Mouse (Mus musculus): Measurements from ENCODE around the gene Olfr1265.

Olfr1265 gene

GRCm38 (mm10) chr2:90035037-90035436 is at the start of gene Olfr1265:
TSS of gene Olfr1265 (plus strand) at chr2:90035337.
- DNase-seq (ENCODE audit: low read depth, low spot score), result no peak

GRCm38 (mm10) chr2:89990921-89991320 is 44.2 kb upstream of the Olfr1265 start, which contains the start of gene Olfr1261:
TSS of gene Olfr1261 (plus strand) at chr2:89991221.
- DNase-seq (ENCODE audit: low read depth, low spot score), result no peak

GRCm38 (mm10) chr2:89999845-90000244 is 35.3 kb upstream of the Olfr1265 start, which contains the start of gene Olfr1262:
TSS of gene Olfr1262 (plus strand) at chr2:90000145.
- DNase-seq (ENCODE audit: low read depth, low spot score), result no peak

GRCm38 (mm10) chr2:90011831-90012230 is 23.3 kb upstream of the Olfr1265 start, which contains the start of gene Olfr1263:
TSS of gene Olfr1263 (plus strand) at chr2:90012131.
- DNase-seq (ENCODE audit: low read depth, low spot score), result no peak

GRCm38 (mm10) chr2:90025477-90025876 is 9.7 kb upstream of the Olfr1265 start, which contains the start of gene Olfr1264:
TSS of gene Olfr1264 (minus strand) at chr2:90025577.
- no peak for DNase-seq (ENCODE audit: low read depth, low spot score)

- DNase-seq (ENCODE audit: low read depth, low spot score), result no peak
These were observed 28.4 kb downstream of the Olfr1265 start, which contains the start of gene Olfr140 for GRCm38 (mm10) chr2:90063494-90063893. TSS of gene Olfr140 (minus strand) at chr2:90063594.

GRCm38 (mm10) chr2:90070065-90070464 is 34.9 kb downstream of the Olfr1265 start:
- DNase-seq (ENCODE audit: low read depth, low spot score), result no peak

Data from c-Kit-negative CD71-positive TER-119-positive erythroid progenitor cells, embryonic 14.5 days (primary cell).